Mouse (Mus musculus): ENCODE measurements around the gene Siglec1. TPM values are rescaled to one million over a fixed set of nuclear protein-coding genes. Genes with fewer than 3 reads are reported as not detected.

Gene Siglec1
- 0.13 and 0.36 TPM in 2 replicates for polyA plus RNA-seq (2015; fragmentation: Nextera tagmentation; extraction: Ambion mirVana)

- Histone ChIP-seq H3K36me3 (no peaks in the 10 kb centered on the region), H3K9ac (no peak within 1 kb of the TSS), H3K4me1 (replicated peaks) (no peaks in the 10 kb centered on the region), H3K27me3 (no peaks in the 10 kb centered on the region), H3K4me2 (no peak within 1 kb of the TSS), H3K4me3 (no peak within 1 kb of the TSS), H3K9me3 (no peaks in the 10 kb centered on the region), H3K27ac (replicated peaks) (no peak within 1 kb of the TSS)
- ATAC-seq (ENCODE audit: low read depth), result no peak
- WGBS, result 85% methylated on average over 11 of the region's 11 CpGs
Observed at GRCm38 (mm10) chr2:131086667-131087390, at the start of gene Siglec1. Siglec1 (minus strand) TSS chr2:131086765.

DNA sequence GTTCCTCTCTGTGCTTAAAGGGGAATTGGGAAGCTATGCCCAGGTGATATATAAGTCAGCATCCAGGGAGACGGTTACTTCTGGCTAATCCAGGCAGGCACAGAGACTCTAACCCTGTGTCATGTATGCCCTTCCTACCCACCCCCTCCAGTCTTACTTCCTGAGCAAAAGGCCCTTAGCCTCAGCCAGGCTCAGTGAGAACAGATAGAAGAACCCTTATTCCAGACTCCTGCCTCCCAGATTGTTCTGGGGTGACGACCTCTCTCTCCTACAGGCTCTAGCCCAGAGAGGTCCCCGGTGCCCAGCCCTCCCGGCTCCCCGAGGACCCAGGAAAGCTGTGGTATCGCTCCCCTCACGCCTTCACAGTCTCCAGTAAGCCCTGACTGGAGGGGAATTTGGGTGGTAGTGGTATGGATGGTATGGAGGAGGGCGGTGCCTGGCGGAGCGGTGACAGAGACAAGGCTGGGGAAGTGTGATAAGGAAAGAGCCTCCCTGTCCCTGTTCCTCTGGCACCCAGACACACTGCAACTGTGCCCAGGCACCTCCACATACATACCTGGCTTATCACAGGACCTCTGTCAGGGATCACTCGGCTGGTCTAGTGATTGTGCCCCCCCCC, 49.1 kb upstream of the Siglec1 start:
- no peak overlapping the region for H3K9ac ChIP-seq
- H3K27me3 ChIP-seq, result no peaks in the 10 kb centered on the region
- no peak overlapping the region for H3K27ac ChIP-seq (replicated peaks)
- H3K36me3 ChIP-seq, result 0 out of 2 replicates have a peak, but pooled peaks cover 3% of the 10 kb centered on the region
- no peak overlapping the region for H3K4me2 ChIP-seq
- H3K4me3 ChIP-seq, result no peak overlapping the region
- no peak for ATAC-seq (ENCODE audit: low read depth)
- no peaks in the 10 kb centered on the region for H3K4me1 ChIP-seq (replicated peaks)
- 69% methylated on average over 11 of the region's 11 CpGs for WGBS
- H3K9me3 ChIP-seq, result no peaks in the 10 kb centered on the region

- no peaks in the 10 kb centered on the region for H3K9me3 ChIP-seq
- no peak for ATAC-seq (ENCODE audit: low read depth)
- WGBS, result 82% methylated on average over 8 of the region's 8 CpGs
- H3K4me1 ChIP-seq (replicated peaks), result no peaks in the 10 kb centered on the region
- no peak overlapping the region for H3K4me3 ChIP-seq
- H3K9ac ChIP-seq, result no peak overlapping the region
- H3K36me3 ChIP-seq, result 0 out of 2 replicates have a peak, but pooled peaks cover 3% of the 10 kb centered on the region
- no peak overlapping the region for H3K4me2 ChIP-seq
- H3K27ac ChIP-seq (replicated peaks), result peak overlapping the region; percentile 18; the same call in 1 of the 2 replicates
- no peaks in the 10 kb centered on the region for H3K27me3 ChIP-seq
Observed at GRCm38 (mm10) chr2:131134826-131135400, 48.3 kb upstream of the Siglec1 start.

GRCm38 (mm10) chr2:131134381-131134780, 47.8 kb upstream of the Siglec1 start:
- 33% methylated on average over 1 of the region's 1 CpGs for WGBS
- Histone ChIP-seq H3K9ac (no peak overlapping the region), H3K27me3 (no peaks in the 10 kb centered on the region), H3K27ac (replicated peaks) (peak overlapping the region; percentile 18; the same call in 1 of the 2 replicates), H3K4me1 (replicated peaks) (no peaks in the 10 kb centered on the region), H3K4me2 (no peak overlapping the region), H3K9me3 (no peaks in the 10 kb centered on the region), H3K4me3 (no peak overlapping the region), H3K36me3 (0 out of 2 replicates have a peak, but pooled peaks cover 3% of the 10 kb centered on the region)
- ATAC-seq (ENCODE audit: low read depth), result no peak

GRCm38 (mm10) chr2:131132930-131133547, 46.5 kb upstream of the Siglec1 start, which contains the start of gene Gm11037:
Gm11037 (plus strand) TSS chr2:131133497.
- no peak within 1 kb of the TSS for H3K9ac ChIP-seq
- no peaks in the 10 kb centered on the region for H3K9me3 ChIP-seq
- 88% methylated on average over 9 of the region's 9 CpGs for WGBS
- no peak within 1 kb of the TSS for H3K4me2 ChIP-seq
- H3K27ac ChIP-seq (replicated peaks), result no peak within 1 kb of the TSS
- no peaks in the 10 kb centered on the region for H3K27me3 ChIP-seq
- H3K36me3 ChIP-seq, result no peaks in the 10 kb centered on the region
- no peak within 1 kb of the TSS for H3K4me3 ChIP-seq
- ATAC-seq (ENCODE audit: low read depth), result no peak
- no peaks in the 10 kb centered on the region for H3K4me1 ChIP-seq (replicated peaks)

- no peak overlapping the region for H3K9ac ChIP-seq
- H3K4me3 ChIP-seq, result no peak overlapping the region
- peaks cover 4% of the 10 kb centered on the region for H3K4me1 ChIP-seq (replicated peaks)
- ATAC-seq (ENCODE audit: low read depth), result no peak
- H3K27ac ChIP-seq (replicated peaks), result no peak overlapping the region
- H3K4me2 ChIP-seq, result no peak overlapping the region
- WGBS, result 78% methylated on average over 10 of the region's 10 CpGs
- H3K9me3 ChIP-seq, result no peaks in the 10 kb centered on the region
- no peaks in the 10 kb centered on the region for H3K27me3 ChIP-seq
- no peaks in the 10 kb centered on the region for H3K36me3 ChIP-seq
Observed at GRCm38 (mm10) chr2:131132111-131132888, 45.7 kb upstream of the Siglec1 start.

DNA sequence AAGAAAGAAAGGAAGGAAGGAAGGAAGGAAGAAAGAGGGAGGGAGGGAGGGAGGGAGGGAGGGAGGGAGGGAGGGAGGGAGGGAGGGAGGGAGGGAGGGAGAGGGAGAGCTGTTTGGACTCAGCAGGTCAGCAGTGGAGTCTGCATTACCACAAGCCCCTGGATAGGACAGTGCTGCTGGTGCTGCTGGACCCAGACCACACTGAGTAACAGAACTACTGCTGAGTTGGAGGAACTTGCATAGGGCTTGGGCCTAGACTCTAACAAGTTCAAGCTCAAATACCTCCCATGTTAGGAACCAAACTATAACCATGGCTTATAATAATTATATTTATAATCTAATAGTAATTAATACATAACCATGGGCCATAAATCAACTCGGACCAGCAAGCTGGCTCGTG, 44.3 kb upstream of the Siglec1 start:
- Histone ChIP-seq H3K27me3 (no peaks in the 10 kb centered on the region), H3K36me3 (no peaks in the 10 kb centered on the region), H3K9ac (no peak overlapping the region), H3K4me3 (no peak overlapping the region), H3K4me2 (no peak overlapping the region), H3K9me3 (no peaks in the 10 kb centered on the region), H3K4me1 (replicated peaks) (peaks cover 17% of the 10 kb centered on the region), H3K27ac (replicated peaks) (no peak overlapping the region)
- WGBS, result 77% methylated on average over 2 of the region's 2 CpGs
- no peak for ATAC-seq (ENCODE audit: low read depth)

DNA sequence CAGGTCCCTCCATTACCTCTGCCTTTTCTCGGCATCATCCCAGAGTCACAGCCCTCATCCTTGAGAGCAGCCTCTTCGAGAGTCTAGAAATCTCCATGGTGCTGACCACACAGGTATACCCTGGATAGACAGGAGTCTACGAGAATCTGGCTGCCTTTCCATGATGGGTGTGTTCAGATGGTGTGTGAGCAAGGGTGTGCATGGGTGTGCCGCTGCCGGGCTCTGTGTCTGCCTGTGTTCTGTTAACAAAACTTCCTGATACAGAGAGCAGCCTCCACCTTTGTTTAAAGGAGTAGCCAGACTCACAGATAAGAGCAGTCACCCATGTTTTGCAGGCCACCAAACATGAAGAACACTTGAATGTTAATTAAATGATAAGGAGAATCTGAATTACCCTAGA, 43.3 kb upstream of the Siglec1 start:
- ATAC-seq (ENCODE audit: low read depth), result no peak
- Histone ChIP-seq H3K9ac (no peak overlapping the region), H3K4me2 (no peak overlapping the region), H3K4me3 (no peak overlapping the region), H3K27ac (replicated peaks) (no peak overlapping the region), H3K9me3 (no peaks in the 10 kb centered on the region), H3K36me3 (no peaks in the 10 kb centered on the region), H3K27me3 (no peaks in the 10 kb centered on the region), H3K4me1 (replicated peaks) (peaks cover 17% of the 10 kb centered on the region)
- 85% methylated on average over 5 of the region's 5 CpGs for WGBS

GRCm38 (mm10) chr2:131128636-131129157, 42.1 kb upstream of the Siglec1 start:
- 0 out of 2 replicates have a peak overlapping the region, but pooled peaks have one; percentile 70 for H3K4me2 ChIP-seq
- no peak overlapping the region for H3K4me3 ChIP-seq

DNA sequence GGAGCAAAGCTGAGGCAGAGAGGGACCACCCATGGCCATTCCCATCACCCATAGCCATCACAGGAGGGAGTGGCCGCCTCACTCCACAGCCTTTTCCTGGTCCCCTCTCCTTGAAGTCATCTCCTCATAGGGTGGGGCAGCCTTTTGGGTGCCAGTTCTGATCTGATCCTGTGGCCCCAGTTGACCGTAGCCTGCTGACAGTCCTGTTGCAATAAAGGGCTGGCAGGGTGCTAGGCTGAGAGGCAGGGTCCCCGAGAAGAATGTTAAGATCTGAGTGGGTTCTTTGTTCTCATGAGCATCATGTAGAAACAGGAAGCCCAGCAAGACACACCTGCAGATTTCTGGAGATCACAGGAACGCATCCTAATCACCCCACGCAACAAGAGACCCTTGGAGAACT, 41.6 kb upstream of the Siglec1 start:
- Histone ChIP-seq H3K36me3 (no peaks in the 10 kb centered on the region), H3K27me3 (no peaks in the 10 kb centered on the region), H3K4me2 (peak overlapping the region; percentile 70), H3K4me3 (peak overlapping the region; percentile 41), H3K9me3 (no peaks in the 10 kb centered on the region), H3K27ac (replicated peaks) (no peak overlapping the region), H3K9ac (no peak overlapping the region), H3K4me1 (replicated peaks) (peaks cover 17% of the 10 kb centered on the region)
- ATAC-seq (ENCODE audit: low read depth), result no peak
- 85% methylated on average over 5 of the region's 5 CpGs for WGBS

More at GRCm38 (mm10) chr2:131128636-131129157, 42.1 kb upstream of the Siglec1 start:
- H3K36me3 ChIP-seq, result no peaks in the 10 kb centered on the region
- 84% methylated on average over 3 of the region's 3 CpGs for WGBS
- H3K9me3 ChIP-seq, result no peaks in the 10 kb centered on the region
- H3K27me3 ChIP-seq, result no peaks in the 10 kb centered on the region
- no peak for ATAC-seq (ENCODE audit: low read depth)
- no peak overlapping the region for H3K9ac ChIP-seq
- peaks cover 17% of the 10 kb centered on the region for H3K4me1 ChIP-seq (replicated peaks)
- no peak overlapping the region for H3K27ac ChIP-seq (replicated peaks)

GRCm38 (mm10) chr2:131127161-131127730, 40.7 kb upstream of the Siglec1 start, which contains the start of gene Hspa12b:
Hspa12b (plus strand) TSS chr2:131127280.
- H3K4me2 ChIP-seq, result peak within 1 kb of the TSS; percentile 70
- WGBS, result 2% methylated on average over 28 of the region's 28 CpGs
- H3K9me3 ChIP-seq, result no peaks in the 10 kb centered on the region
- H3K4me1 ChIP-seq (replicated peaks), result peaks cover 17% of the 10 kb centered on the region
- H3K36me3 ChIP-seq, result no peaks in the 10 kb centered on the region
- ATAC-seq (ENCODE audit: low read depth), result peak; percentile 78
- 0 out of 2 replicates have a peak within 1 kb of the TSS, but pooled peaks have one; percentile 38 for H3K27ac ChIP-seq (replicated peaks)
- H3K4me3 ChIP-seq, result peak within 1 kb of the TSS; percentile 41
- no peaks in the 10 kb centered on the region for H3K27me3 ChIP-seq
- peak within 1 kb of the TSS; percentile 69 for H3K9ac ChIP-seq
